Mouse (Mus musculus): ENCODE data around the gene Atg7. TPM values are rescaled to one million over a fixed set of nuclear protein-coding genes. Genes with fewer than 3 reads are reported as not detected.

Gene Atg7
- total RNA-seq, 2 experiments from 2014 or later = 15.9 to 20.0 TPM

DNA sequence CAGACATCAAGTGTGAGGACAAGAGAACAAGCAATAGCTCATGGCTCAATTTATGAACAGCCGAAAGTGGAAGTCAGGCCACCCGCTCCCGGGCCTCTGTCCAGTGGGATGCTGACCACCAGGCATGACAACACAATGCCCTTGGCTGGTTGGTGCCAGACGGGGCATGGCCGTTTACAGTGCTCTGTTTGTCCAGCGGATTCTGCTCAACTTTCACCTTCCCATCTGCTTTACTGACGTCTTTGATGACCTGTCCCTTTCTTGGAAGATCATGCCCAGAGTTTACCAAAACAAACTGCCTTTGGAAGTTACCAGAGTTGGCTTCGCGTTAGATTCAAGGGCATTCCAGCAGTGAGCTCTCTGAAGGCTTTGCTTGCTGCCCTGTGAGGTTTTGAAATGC is 93.5 kb downstream of the Atg7 start:
- no peak for DNase-seq

DNA sequence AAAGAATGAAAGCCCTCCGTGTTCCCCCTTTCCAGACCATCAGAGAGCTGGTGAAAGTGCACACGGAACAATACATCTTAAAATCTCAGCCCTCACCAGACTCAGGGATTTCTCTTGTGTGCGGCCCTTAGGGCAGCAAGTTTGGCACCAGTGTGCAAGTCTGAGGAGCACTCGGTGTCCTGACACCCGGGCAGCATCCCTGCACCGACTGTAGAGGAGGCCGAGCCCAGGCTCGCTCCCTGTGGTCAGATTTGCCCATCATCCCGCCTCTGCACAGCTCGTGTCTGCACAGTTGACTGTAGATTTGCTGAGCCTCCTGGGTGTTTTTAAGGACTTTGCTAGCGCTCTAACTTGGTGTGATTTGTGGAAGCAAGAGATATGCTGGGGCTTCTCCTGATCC is 94.3 kb downstream of the Atg7 start:
- DNase-seq = no peak

DNA sequence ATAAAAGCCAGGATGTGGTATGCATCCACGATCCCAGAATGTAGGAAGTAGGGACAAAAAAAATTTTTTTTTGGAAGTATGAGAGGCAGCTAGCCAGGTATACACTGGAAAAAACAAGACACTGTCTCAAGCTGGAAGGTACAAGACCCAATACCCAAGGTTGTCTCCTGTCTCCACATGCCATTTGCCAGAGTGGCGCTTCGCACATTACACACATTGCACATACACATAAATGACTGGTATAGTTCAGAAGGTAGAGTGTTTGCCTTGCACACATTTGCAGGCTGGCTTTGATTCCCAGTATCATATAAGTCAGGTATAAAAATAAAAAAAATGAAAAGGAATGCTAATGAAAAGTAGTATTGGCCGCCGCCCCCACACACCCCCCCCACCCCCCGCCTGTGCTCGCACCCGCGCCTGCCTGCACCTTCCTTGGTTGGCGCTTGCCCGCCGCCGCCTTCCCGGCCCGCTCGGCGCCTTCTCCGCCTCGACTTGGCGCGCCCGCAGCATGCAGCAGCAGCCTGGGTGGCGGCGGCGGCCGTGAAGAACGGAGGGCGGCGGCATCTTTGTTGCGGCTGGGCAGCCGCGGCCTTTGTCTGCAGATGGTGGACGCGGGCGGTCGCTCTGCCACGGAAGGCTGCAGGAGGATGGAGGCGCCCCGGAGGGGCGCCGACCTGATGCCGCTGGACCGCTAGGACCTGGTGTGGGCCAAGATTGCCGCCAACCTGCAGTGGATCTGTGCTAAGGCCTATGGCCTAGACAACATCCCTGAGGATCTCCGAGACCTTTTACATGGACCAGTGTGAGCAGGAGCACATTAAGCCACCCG is 95.2 kb downstream of the Atg7 start:
- DNase-seq = peak; percentile 22

DNA sequence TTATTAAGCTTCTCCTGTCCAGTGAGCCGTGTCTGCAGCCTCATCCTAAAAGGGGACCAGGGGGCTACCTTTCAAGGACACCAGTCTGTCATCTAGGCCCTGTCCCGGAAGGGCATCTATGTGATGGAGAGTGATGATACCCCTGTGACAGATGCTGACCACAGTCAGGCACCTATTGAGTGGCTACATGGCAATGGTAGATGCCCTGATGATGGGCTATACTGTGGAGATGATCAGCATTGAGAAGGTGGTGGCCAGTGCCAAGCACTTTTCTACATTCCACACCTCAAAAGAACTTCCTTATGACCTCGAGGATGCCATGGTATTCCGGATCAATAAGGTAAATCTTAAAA is 95.8 kb downstream of the Atg7 start:
- DNase-seq = no peak

DNA sequence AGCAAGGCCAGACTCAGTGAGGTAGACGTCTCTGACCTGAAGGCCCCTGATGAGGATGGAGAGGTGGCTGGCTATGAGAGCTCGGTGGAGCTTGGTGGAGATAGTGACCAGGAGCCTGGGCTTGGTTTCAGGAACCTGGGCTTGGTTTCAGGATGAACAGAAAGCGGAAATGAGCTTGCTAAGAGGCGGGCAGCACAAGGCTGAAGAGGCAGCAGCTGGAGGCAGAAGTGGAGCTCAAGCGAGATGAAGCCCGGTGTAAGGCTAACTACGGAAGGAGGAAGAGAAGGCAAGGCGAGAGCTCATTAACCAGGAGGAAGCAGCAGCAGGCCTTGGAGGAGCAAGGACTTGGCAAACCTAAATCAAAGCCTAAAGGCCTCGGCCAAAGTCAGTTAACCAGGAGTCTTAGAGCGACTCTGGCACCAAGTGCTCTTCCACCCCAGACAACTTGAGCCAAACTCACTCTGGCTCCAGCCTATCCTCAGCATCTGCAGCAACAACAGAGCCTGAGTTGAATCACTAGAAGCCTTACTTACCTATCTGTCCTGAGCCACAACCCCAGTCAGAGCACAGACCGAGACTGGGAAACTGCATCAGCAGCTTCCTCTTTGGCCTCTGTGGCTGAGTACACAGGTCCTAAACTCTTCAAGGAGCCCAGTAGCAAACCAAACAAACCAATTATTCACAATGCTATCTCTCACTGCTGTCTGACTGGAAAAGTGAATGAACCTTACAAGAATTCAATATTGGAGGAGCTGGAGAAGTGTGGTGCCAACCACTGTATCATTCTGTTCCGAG is 99.5 kb downstream of the Atg7 start:
- DNase-seq = no peak

DNA sequence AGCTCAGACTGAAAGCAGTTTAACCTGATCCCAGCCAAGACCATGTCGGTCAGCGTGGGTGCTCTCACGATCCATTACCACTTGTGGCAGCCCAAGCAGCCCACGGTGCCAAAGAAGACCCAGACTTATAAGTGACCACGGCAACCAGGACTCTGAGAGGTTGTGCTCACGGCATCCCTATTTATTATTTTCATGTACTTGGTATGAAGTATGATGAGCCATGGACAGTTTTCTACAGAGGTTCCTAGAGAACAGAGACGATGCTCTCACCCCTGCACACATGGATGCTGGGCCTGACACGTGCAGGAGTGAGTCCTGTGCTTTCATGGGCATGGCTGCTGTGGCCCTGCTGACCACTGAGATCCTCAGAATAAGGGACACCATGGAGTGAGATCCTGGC is 100.2 kb downstream of the Atg7 start:
- DNase-seq = no peak

DNA sequence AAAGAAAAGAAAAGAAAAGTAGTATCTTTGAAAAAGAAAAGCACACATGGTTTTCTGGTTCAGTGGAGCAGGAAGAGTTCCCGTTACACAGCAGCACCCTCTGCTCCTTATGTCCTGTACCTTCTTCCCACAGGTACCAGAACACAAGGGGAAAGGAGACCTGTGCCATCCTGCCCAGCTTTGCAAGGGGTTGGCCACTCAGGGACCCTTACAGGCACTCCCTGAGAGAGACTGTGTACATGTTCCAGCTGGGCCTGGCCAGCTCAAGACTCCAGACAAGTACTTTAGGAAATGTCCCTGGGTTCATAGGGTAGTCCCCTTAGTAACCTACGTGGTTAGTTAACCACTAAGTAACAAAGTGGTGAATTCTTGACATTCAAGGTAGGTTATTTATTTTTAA is 100.9 kb downstream of the Atg7 start:
- DNase-seq = no peak

DNA sequence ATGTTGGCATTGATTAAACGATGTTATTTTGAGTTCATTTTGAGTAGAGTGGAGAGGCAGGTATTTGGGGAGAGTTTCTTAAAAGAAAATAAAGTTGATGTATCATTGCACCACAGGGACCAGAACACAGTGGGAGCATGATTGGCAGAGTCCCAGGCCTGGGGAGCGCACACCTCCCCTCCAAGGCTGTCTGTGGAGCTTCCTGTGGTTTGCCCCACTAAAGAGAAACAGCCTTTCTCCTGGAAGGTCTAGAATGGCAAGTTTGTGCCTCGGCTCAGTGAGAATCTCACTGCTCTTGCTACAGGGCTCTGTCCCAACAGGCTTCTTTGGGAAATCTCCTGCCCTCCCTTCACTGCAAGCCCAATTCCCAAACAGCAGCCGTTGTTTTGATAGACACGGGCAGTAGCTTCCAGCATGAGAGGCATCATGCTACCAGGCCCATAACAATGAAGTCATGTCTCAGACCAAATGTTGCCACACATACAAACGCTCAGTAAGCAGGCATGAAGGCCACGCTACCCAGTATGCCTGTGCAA is 103.6 kb downstream of the Atg7 start:
- DNase-seq = no peak

DNA sequence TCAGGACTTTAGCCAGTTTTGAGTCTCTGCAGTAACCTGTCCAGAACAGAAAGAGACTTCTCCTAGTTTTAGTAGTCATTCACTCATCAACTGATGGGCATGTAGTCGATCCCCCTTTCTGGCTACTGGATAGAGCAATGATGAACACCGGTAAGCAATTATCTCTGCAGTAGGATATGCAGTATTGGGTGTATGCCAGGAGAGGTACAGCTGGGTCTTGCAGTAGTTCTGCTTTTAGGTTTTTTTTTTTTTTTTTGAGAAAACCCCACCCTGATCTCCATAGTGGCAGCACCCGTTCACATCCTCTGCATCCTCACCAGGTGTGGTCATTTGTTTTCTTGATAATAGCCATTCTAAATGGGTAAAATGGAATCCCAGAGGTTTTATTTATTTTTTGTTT is 105.5 kb downstream of the Atg7 start:
- DNase-seq = no peak

DNA sequence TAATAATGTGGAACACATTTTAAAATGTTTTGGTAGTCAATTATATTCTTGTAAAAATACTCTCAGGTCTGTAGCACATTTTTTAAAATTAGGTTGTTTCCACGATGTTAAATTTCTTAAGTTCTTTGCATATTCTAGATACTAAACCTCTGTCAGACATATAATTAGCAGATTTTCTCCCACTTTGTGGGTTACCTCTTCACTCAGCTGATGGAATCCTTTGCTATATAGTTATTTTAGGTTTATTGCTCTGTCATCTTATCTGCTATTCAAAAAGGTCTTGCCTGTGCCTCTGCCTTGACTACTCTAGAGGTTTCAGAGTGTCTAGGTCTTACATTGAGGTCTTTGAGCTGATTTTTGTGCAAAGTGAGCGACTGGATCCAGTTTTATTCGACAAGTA is 106.0 kb downstream of the Atg7 start:
- DNase-seq = no peak

DNA sequence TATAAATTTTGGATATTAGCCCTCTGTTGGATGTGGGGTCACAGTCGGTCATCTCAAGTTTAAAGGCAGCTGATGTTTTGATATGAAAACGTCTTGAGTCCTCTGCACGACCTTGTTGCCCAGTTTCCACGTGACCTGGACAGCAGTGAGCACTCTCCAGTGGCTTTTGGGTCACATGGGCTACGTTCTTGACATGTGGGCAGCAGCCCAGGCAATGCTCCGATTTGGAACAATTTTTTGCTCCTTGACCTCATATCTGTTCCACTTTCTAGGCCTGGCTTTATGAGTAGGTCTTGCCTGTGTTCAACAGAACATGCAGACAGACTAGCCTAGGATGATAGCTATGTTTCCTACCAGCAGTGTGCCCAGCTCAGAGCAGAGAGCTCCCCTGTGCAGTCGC is 115.9 kb downstream of the Atg7 start:
- no peak for DNase-seq

DNA sequence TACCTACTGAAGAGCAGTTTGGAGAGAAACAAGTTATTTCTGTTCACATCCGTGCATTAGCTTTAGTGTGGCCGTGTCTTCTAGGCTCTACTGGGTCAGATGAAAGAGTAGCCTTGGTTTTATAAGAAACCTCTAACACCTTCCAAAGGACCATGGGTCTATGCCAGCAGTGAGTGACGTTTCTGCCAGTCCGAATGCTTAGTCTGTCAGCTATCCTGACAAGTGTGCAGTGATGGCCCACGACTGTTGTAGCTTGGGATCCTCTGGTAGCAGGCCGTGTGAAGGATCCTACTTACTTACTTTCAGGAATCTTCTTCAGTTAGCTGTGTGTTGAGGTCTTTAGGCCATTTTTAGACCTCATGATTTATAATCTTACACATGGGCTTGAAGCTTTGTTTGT is 123.4 kb downstream of the Atg7 start:
- no peak for DNase-seq

DNA sequence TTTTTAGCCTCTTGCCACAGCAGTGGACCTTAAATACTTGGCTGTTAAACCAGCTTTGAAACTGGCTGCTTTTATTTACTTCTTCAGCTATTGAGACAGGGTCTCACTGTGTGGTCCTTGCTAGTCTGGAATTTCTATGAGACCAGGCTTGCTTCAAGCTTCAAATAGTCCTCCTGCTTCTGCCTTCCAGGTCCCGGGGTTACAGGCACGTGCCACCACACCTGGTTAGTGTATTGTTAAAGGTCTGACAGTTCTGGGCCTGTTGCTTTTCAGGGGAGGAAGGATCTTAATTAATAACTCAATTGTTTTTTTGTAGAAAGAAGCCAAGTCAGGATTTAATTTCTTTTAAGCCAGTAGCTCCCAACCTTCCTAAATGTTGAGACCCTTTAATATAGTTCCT is 124.8 kb downstream of the Atg7 start:
- no peak for DNase-seq

DNA sequence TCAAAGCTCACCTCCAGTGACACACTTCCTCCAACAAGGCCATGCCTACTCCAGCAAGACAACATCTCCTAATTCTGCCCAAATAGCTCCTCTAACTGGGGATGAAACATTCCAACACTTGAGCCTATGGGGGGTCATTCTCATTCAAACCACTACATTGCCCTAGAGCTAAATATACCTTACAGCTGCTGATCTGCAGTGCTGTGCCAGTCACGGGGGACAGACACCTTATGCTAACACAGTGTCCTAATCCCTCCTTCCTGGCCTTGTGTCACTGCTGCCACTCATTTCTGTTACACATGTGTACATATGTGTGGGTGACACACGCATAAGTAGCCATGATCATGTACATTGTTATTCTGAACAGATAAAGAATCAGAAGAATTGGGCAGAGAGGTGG is 127.4 kb downstream of the Atg7 start:
- no peak for DNase-seq

DNA sequence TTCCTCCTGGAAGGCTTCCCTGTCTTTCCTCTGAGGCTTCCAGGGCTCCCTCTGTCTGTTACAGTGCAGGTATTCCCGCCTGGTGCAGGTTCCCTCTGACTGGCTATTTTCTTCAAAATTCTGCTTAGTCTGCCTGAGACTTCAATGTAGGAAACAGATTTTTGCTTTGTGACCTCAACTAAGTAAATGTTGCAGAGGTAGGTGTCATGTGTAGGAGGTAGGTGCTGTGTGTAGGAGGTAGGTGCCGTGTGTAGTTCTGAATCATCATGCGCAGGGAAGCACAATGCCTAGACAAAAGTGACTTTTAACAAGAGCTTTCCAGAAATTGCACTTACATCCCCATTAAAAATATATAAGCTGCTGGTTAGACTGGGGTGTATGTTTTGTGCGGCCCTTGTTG is 128.6 kb downstream of the Atg7 start:
- no peak for DNase-seq

DNA sequence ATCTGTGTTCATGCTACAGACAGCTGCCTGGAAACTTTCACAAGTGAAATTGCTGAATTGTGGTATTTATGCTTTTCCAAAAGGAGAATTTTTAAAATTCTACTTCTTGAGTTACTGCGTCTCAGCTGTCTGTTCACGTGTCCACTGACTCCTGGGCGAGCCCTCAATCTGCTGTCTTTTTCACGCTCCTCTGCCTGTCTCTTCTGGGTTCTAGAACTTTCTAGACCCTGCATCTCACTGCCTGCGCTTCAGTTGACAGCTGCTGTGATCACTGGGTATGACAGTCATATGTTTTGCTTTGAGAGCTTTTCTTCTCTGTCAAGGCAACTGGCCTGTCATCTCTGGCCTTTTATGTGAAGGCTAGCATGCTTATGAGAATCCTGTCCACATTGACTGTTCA is 132.3 kb downstream of the Atg7 start:
- no peak for DNase-seq

DNA sequence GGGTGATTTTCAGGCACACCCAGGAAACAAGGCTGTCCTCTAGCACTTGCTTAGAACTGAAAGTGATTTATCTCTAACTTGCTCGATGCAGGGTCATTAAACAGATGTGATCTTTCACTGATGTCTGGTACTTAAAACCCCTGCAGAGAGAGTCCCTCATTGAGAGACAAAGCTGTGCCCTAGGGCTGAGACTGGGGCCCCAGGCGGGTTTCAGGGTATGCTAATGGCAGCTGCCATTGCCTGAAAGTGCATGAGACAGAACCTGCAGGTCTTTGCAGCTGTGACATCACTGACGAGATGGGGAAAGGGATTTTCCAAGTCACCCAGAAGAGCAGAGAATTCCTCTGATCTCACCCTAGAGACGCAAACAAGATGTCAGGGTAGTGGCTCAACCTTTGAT is 135.0 kb downstream of the Atg7 start:
- no peak for DNase-seq

DNA sequence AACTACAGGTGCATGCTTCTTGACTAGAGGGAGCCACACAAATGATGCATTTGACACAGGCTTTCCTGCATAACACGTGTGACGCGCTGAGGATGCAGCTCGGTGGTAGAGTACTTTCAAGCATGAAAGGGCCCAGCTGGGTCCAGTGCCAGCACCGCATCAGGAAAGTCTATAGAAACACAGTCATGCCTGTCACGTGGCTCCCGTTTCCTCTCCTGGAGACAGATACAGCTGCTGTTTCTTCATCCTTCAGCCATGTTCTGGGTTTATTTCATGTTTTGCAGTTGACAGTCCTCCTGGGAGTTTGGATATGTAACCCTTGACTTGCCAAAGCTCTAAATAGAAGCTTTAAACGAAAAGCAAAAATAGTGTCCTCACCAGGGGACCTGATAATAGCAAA is 135.8 kb downstream of the Atg7 start:
- no peak for DNase-seq

DNA sequence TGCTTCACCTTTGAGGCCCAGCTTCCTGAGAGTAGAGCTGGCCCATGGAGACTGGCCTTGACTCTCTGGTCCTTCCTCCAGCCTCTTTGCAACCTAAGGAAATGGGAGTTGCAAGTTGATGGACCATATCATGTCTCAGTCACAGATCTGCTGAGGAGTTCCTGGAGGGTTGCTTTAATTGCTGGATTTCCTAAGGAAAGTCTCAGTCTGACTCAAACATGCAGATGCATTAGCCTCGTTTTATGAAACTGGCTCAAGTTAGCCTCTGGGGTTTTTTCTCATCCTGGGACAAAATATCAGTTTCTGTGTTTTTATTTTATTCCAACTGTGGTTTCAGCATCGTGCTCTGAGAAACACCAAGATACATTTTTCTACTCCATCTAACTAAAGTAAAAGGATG is 137.7 kb downstream of the Atg7 start:
- DNase-seq = no peak

DNA sequence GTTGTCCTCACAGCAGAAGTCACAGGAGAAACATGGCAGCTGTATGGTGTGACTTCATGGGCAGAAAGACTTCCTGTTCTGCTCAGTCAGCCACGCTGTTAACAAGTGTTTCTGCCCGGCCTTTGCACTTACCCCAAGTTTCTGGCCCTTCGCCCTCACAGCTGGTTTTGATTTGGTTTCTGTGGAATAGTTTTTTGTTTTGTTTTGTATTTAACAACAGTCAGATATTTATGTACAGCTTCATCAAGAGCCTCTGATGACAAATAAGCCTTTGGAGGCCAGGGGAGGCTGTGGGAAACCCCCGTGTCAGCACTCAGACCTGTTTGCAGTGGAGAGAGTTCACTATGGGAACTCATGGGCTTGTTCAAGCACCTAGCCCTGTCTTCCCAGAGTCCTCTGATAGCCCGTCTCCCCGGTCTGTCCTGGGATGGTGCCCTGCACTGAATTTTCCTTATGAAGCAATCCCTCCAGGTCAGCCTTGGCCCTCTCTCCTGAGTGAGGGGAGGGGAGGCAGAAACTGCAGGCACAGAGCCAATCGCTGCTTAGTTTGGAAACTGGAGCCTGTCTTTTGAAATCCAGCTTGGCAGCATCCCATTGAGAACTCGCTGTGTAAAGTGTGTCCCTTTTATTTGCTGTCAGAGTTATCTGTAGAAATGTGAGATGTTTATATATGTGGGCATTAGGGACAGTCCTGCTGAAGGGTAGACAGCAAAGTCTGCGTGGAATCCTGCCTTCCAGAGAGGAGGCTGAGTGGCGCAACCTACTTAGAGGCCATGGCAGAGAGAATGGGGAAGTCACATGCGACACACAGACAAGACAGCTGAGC is 138.7 kb downstream of the Atg7 start:
- peak; percentile 82 for DNase-seq

DNA sequence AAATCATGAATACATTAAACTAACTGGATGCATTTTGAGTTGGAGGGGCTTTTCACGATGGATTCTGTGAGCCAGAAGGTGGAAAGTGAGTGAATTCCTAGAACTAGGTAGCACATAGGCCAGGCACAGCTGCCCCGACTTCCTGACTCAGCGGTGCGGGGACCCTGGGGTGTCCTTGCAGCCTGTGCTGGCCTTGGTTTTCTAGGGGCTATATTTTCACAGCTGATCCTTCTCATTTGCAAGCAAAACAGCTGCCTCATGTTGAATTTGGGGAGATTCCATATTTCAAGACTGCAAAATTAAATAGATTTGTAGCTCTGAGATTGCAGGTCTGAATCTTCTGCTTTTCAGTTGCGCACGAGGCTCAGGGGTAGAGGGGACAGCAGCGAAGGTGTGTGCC is 139.6 kb downstream of the Atg7 start:
- DNase-seq = no peak

DNA sequence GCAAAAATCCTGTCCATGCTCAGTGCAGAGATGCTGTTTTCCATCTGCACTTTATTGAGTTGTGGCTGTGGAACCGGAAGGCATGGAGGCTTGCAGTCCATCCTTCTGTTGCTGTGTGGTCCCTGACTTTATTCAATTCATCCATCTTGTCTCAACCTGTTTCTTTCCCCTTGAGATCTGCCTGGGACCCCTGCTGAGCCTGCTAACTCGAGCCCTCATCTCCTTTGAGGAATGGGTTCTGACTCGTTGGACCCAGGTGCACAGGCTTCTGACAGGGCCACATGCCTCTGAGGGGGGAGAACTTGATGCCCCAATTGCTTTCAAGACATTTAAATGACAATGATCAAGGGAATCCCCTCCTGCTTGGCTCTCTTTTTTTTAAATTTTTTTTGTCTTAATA is 143.6 kb downstream of the Atg7 start:
- DNase-seq = no peak

DNA sequence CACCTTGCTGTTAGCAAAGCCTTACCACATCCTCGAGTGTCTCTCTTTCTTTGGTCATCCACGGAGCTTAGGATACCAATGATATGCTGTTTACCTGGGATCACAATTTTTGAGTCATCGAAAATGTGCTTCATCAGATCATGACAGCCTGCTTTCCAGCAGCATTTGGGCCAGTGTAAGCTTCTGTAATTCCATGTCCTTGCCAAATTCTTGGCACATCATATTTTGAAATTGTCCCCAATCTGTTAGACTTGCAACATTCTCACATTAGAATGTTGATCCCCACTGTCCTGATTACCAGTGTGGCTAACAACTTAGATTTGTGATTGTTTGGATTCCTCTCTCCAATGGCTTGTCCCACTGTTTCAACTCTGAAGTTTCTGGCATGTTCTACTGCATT is 144.7 kb downstream of the Atg7 start:
- DNase-seq = no peak
